Mouse (Mus musculus): ENCODE results near the gene Crip3. TPM values are rescaled to one million over a fixed set of nuclear protein-coding genes. Genes with fewer than 3 reads are reported as not detected.

Gene Crip3
- polyA plus RNA-seq (2012; rRNA removed) = 0.50 and 0.83 TPM in 2 replicates

DNA sequence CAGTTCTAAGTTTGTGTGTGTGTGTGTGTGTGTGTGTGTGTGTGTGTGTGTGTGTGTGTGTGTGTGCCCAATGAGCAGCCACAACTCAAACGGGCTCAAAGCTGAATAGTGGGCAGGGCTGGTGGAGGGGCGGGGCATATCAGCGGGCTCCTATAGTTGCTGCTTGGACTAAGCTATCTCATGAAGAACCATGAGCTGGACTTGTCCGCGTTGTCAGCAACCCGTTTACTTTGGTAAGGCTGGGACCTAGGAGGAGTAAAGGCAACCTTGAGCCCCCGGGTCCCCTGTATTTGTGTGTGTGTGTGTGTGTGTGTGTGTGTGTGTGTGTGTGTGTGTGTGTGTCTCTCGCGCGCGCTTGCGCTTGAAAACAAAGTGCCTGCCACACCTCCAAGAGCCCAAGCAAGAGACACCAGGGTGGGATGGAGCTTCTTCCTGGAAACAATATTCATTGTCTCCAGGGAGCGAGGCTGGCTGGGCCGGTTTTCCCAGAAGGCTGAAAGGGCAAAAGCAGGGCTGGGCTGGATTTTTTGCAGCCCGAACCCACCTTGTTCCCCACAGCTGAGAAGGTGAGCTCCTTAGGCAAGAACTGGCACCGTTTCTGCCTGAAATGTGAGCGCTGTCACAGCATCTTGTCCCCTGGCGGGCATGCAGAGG is at the start of gene Crip3:
Gene Crip3 (plus strand): TSS at position 166 of the 654 bp plus-strand sequence.

GRCm38 (mm10) chr17:46383294-46384060 is 45.2 kb upstream of the Crip3 start, which contains the start of gene Zfp318:
Gene Zfp318 (plus strand): TSS chr17:46383731.

GRCm38 (mm10) chr17:46438298-46438873 is 9.7 kb downstream of the Crip3 start, which contains the start of gene Slc22a7:
Gene Slc22a7 (minus strand): TSS chr17:46438457.

Other genes starting within 250 kb of the Crip3 start
- gene Polh, start 226.3 kb upstream of the Crip3 start, polyA plus RNA-seq (2012; rRNA removed) = 3.0 and 3.5 TPM in 2 replicates
- gene Xpo5, start 226.1 kb upstream of the Crip3 start, polyA plus RNA-seq (2012; rRNA removed) = 11.8 and 13.3 TPM in 2 replicates
- 46.4 and 49.7 TPM in 2 replicates for gene Polr1c, start 180.9 kb upstream of the Crip3 start, polyA plus RNA-seq (2012; rRNA removed)
- gene Yipf3, start 180.8 kb upstream of the Crip3 start, polyA plus RNA-seq (2012; rRNA removed) = 355 and 471 TPM in 2 replicates
- 2.9 and 4.1 TPM in 2 replicates for gene Lrrc73, start 175.4 kb upstream of the Crip3 start, polyA plus RNA-seq (2012; rRNA removed)
- 46.2 and 49.1 TPM in 2 replicates for gene Tjap1, start 145.9 kb upstream of the Crip3 start, polyA plus RNA-seq (2012; rRNA removed)
- 0.10 and 0.90 TPM in 2 replicates for gene Dlk2, start 131.5 kb upstream of the Crip3 start, polyA plus RNA-seq (2012; rRNA removed)
- gene Abcc10, start 100.6 kb upstream of the Crip3 start, polyA plus RNA-seq (2012; rRNA removed) = 48.2 and 49.7 TPM in 2 replicates
- gene Zfp318, start 45.2 kb upstream of the Crip3 start, polyA plus RNA-seq (2012; rRNA removed) = 6.7 and 9.3 TPM in 2 replicates
- gene Slc22a7, start 9.5 kb downstream of the Crip3 start, polyA plus RNA-seq (2012; rRNA removed) = 0.08 TPM in 1 of 2 replicates, not detected in the other
- 0.38 and 0.45 TPM in 2 replicates for gene Ttbk1, start 58.7 kb downstream of the Crip3 start, polyA plus RNA-seq (2012; rRNA removed)
- 4.1 TPM in 2 replicates for gene Dnph1, start 67.8 kb downstream of the Crip3 start, polyA plus RNA-seq (2012; rRNA removed)
- gene Cul9, start 117.5 kb downstream of the Crip3 start, polyA plus RNA-seq (2012; rRNA removed) = 12.2 and 12.8 TPM in 2 replicates
- 229 and 257 TPM in 2 replicates for gene Srf, start 127.2 kb downstream of the Crip3 start, polyA plus RNA-seq (2012; rRNA removed)
- gene Ptk7, start 200.6 kb downstream of the Crip3 start, polyA plus RNA-seq (2012; rRNA removed) = 18.7 and 23.5 TPM in 2 replicates
- 104 and 125 TPM in 2 replicates for gene Klc4, start 217.1 kb downstream of the Crip3 start, polyA plus RNA-seq (2012; rRNA removed)
- 114 and 139 TPM in 2 replicates for gene Mrpl2, start 217.3 kb downstream of the Crip3 start, polyA plus RNA-seq (2012; rRNA removed)
- gene Cul7, start 221.4 kb downstream of the Crip3 start, polyA plus RNA-seq (2012; rRNA removed) = 23.0 and 25.6 TPM in 2 replicates
- gene Rrp36, start 245.4 kb downstream of the Crip3 start, polyA plus RNA-seq (2012; rRNA removed) = 35.6 and 39.8 TPM in 2 replicates
- gene Mea1, start 249.9 kb downstream of the Crip3 start, polyA plus RNA-seq (2012; rRNA removed) = 74.0 and 78.7 TPM in 2 replicates